Mouse (Mus musculus): Measurements from ENCODE around the gene Hes6. TPM values are rescaled to one million over a fixed set of nuclear protein-coding genes. Genes with fewer than 3 reads are reported as not detected.

The Hes6 gene
- polyA plus RNA-seq, 1 experiment from 2014 or later: 63.7 TPM

- WGBS: 86% methylated on average over 3 of the region's 3 CpGs
- H3K36me3 ChIP-seq: no peaks in the 10 kb centered on the region
- no peak overlapping the region for H3K4me2 ChIP-seq
- no peak overlapping the region for H3K27ac ChIP-seq
- peaks cover 35% of the 10 kb centered on the region for H3K4me1 ChIP-seq
- no peaks in the 10 kb centered on the region for H3K9me3 ChIP-seq
- H3K27me3 ChIP-seq: peaks cover 2% of the 10 kb centered on the region; the same call in 1 of the 2 replicates
- ATAC-seq (ENCODE audit: insufficient number of reproducible peaks, insufficient read depth, low FRiP score, low TSS enrichment, low read depth): no peak
- no peak overlapping the region for H3K9ac ChIP-seq
- no peak overlapping the region for H3K4me3 ChIP-seq
Measured at GRCm38 (mm10) chr1:91454927-91455326, 41.1 kb upstream of the Hes6 start.

- H3K27ac ChIP-seq: no peak overlapping the region
- H3K27me3 ChIP-seq: peaks cover 2% of the 10 kb centered on the region; the same call in 1 of the 2 replicates
- peaks cover 3% of the 10 kb centered on the region; the same call in 1 of the 2 replicates for H3K36me3 ChIP-seq
- WGBS: 90% methylated on average over 3 of the region's 3 CpGs
- no peak overlapping the region for H3K9ac ChIP-seq
- H3K4me3 ChIP-seq: no peak overlapping the region
- no peak for ATAC-seq (ENCODE audit: insufficient number of reproducible peaks, insufficient read depth, low FRiP score, low TSS enrichment, low read depth)
- peaks cover 29% of the 10 kb centered on the region for H3K4me1 ChIP-seq
- H3K9me3 ChIP-seq: no peaks in the 10 kb centered on the region
- H3K4me2 ChIP-seq: no peak overlapping the region
Measured at GRCm38 (mm10) chr1:91454366-91454765, 40.5 kb upstream of the Hes6 start.

- Histone ChIP-seq H3K4me2 (no peak overlapping the region), H3K36me3 (peaks cover 7% of the 10 kb centered on the region; the same call in 1 of the 2 replicates), H3K27ac (no peak overlapping the region), H3K9ac (no peak overlapping the region), H3K27me3 (peaks cover 2% of the 10 kb centered on the region; the same call in 1 of the 2 replicates), H3K9me3 (no peaks in the 10 kb centered on the region), H3K4me1 (peaks cover 29% of the 10 kb centered on the region), H3K4me3 (no peak overlapping the region)
- WGBS: 78% methylated on average over 9 of the region's 9 CpGs
- no peak; the same call in 1 of the 2 replicates for ATAC-seq (ENCODE audit: insufficient number of reproducible peaks, insufficient read depth, low FRiP score, low TSS enrichment, low read depth)
Measured at GRCm38 (mm10) chr1:91453932-91454331, 40.1 kb upstream of the Hes6 start.

- Histone ChIP-seq H3K4me3 (no peak overlapping the region), H3K9ac (no peak overlapping the region), H3K27me3 (no peaks in the 10 kb centered on the region), H3K9me3 (no peaks in the 10 kb centered on the region), H3K27ac (no peak overlapping the region), H3K4me2 (no peak overlapping the region), H3K4me1 (peaks cover 13% of the 10 kb centered on the region), H3K36me3 (peaks cover 24% of the 10 kb centered on the region)
- no peak for ATAC-seq (ENCODE audit: insufficient number of reproducible peaks, insufficient read depth, low FRiP score, low TSS enrichment, low read depth)
- WGBS: 67% methylated on average over 5 of the region's 5 CpGs
Measured at GRCm38 (mm10) chr1:91451547-91452084, 37.8 kb upstream of the Hes6 start.

GRCm38 (mm10) chr1:91450851-91451250, 37.0 kb upstream of the Hes6 start:
- 88% methylated on average over 5 of the region's 5 CpGs for WGBS
- Histone ChIP-seq H3K4me3 (no peak overlapping the region), H3K9ac (no peak overlapping the region), H3K4me2 (no peak overlapping the region), H3K27me3 (no peaks in the 10 kb centered on the region), H3K9me3 (no peaks in the 10 kb centered on the region), H3K27ac (no peak overlapping the region), H3K4me1 (peaks cover 5% of the 10 kb centered on the region), H3K36me3 (peaks cover 24% of the 10 kb centered on the region)
- no peak for ATAC-seq (ENCODE audit: insufficient number of reproducible peaks, insufficient read depth, low FRiP score, low TSS enrichment, low read depth)

- H3K36me3 ChIP-seq: peaks cover 24% of the 10 kb centered on the region
- H3K27ac ChIP-seq: no peak overlapping the region
- no peaks in the 10 kb centered on the region for H3K27me3 ChIP-seq
- H3K4me3 ChIP-seq: no peak overlapping the region
- H3K9me3 ChIP-seq: no peaks in the 10 kb centered on the region
- WGBS: 92% methylated on average over 10 of the region's 10 CpGs
- no peaks in the 10 kb centered on the region for H3K4me1 ChIP-seq
- no peak overlapping the region for H3K9ac ChIP-seq
- ATAC-seq (ENCODE audit: insufficient number of reproducible peaks, insufficient read depth, low FRiP score, low TSS enrichment, low read depth): no peak
- H3K4me2 ChIP-seq: no peak overlapping the region
Measured at GRCm38 (mm10) chr1:91448688-91449087, 34.9 kb upstream of the Hes6 start.

GRCm38 (mm10) chr1:91446511-91446910, 32.7 kb upstream of the Hes6 start:
- Histone ChIP-seq H3K4me2 (no peak overlapping the region), H3K9ac (no peak overlapping the region), H3K4me1 (no peaks in the 10 kb centered on the region), H3K27ac (no peak overlapping the region), H3K36me3 (peaks cover 27% of the 10 kb centered on the region), H3K4me3 (no peak overlapping the region), H3K27me3 (no peaks in the 10 kb centered on the region), H3K9me3 (no peaks in the 10 kb centered on the region)
- WGBS: 88% methylated on average over 4 of the region's 4 CpGs
- no peak for ATAC-seq (ENCODE audit: insufficient number of reproducible peaks, insufficient read depth, low FRiP score, low TSS enrichment, low read depth)

GRCm38 (mm10) chr1:91446060-91446459, 32.2 kb upstream of the Hes6 start:
- no peak for ATAC-seq (ENCODE audit: insufficient number of reproducible peaks, insufficient read depth, low FRiP score, low TSS enrichment, low read depth)
- H3K36me3 ChIP-seq: peaks cover 27% of the 10 kb centered on the region
- no peak overlapping the region for H3K4me2 ChIP-seq
- H3K9me3 ChIP-seq: no peaks in the 10 kb centered on the region
- no peak overlapping the region for H3K9ac ChIP-seq
- no peaks in the 10 kb centered on the region for H3K4me1 ChIP-seq
- H3K27me3 ChIP-seq: no peaks in the 10 kb centered on the region
- WGBS: 67% methylated on average over 8 of the region's 8 CpGs
- H3K27ac ChIP-seq: no peak overlapping the region; the same call in 1 of the 2 replicates
- H3K4me3 ChIP-seq: no peak overlapping the region

- no peaks in the 10 kb centered on the region for H3K9me3 ChIP-seq
- peaks cover 27% of the 10 kb centered on the region for H3K36me3 ChIP-seq
- no peak overlapping the region for H3K4me2 ChIP-seq
- no peak overlapping the region for H3K9ac ChIP-seq
- ATAC-seq (ENCODE audit: insufficient number of reproducible peaks, insufficient read depth, low FRiP score, low TSS enrichment, low read depth): no peak
- 86% methylated on average over 17 of the region's 17 CpGs for WGBS
- H3K4me1 ChIP-seq: no peaks in the 10 kb centered on the region
- no peak overlapping the region for H3K4me3 ChIP-seq
- no peaks in the 10 kb centered on the region for H3K27me3 ChIP-seq
- no peak overlapping the region; the same call in 1 of the 2 replicates for H3K27ac ChIP-seq
Measured at GRCm38 (mm10) chr1:91444841-91445830, 31.3 kb upstream of the Hes6 start.

- no peak for ATAC-seq (ENCODE audit: insufficient number of reproducible peaks, insufficient read depth, low FRiP score, low TSS enrichment, low read depth)
- WGBS: 76% methylated on average over 7 of the region's 7 CpGs
Measured at GRCm38 (mm10) chr1:91442350-91442990, 28.6 kb upstream of the Hes6 start.

GRCm38 (mm10) chr1:91441855-91442254, 28.0 kb upstream of the Hes6 start:
- 88% methylated on average over 3 of the region's 3 CpGs for WGBS
- ATAC-seq (ENCODE audit: insufficient number of reproducible peaks, insufficient read depth, low FRiP score, low TSS enrichment, low read depth): no peak
- H3K27me3 ChIP-seq: no peaks in the 10 kb centered on the region
- peaks cover 3% of the 10 kb centered on the region; the same call in 1 of the 2 replicates for H3K36me3 ChIP-seq
- no peak overlapping the region for H3K4me2 ChIP-seq
- H3K4me1 ChIP-seq: peaks cover 4% of the 10 kb centered on the region
- H3K27ac ChIP-seq: no peak overlapping the region
- no peak overlapping the region for H3K4me3 ChIP-seq
- no peak overlapping the region for H3K9ac ChIP-seq
- no peaks in the 10 kb centered on the region for H3K9me3 ChIP-seq

More at GRCm38 (mm10) chr1:91442350-91442990, 28.6 kb upstream of the Hes6 start:
- H3K4me3 ChIP-seq: no peak overlapping the region
- H3K27me3 ChIP-seq: no peaks in the 10 kb centered on the region
- no peaks in the 10 kb centered on the region for H3K9me3 ChIP-seq
- H3K36me3 ChIP-seq: peaks cover 7% of the 10 kb centered on the region
- no peak overlapping the region for H3K9ac ChIP-seq
- no peak overlapping the region for H3K27ac ChIP-seq
- no peak overlapping the region for H3K4me2 ChIP-seq
- H3K4me1 ChIP-seq: no peaks in the 10 kb centered on the region

All from embryonic facial prominence, embryonic 13.5 days (tissue).